ENCODE assay signal across 13 mouse cellular contexts in the genomic region with DNA sequence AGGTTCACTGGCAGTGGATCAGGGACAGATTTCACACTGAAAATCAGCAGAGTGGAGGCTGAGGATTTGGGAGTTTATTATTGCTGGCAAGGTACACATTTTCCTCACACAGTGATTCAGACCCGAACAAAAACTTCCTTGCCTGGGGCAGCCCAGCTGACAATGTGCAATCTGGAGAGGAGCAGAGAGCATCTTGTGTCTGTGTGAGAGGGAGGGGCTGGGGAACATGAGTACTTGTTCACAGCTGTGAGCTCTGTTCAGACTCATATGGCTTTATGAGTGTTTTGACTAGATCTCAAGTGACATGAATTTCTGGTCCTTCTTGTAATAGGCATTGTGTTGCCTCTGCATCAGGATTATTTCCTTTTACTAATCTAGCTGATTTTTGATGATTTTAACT.
DNase-seq lines count a peak whose midpoint lies in the region; TF ChIP-seq lines count a peak whose summit lies in the region.
"Had no signal": no experiment of that assay in that cellular context is flagged by ENCODE, and none has a peak within 500 bp of the region (broad histone marks: within the 10 kb centered on the region; RNA-seq: fewer than 3 reads in every experiment).

No protein-coding gene starts in this region.

- no peak for TF ChIP-seq POLR2A in brain, embryonic 14.5 days (IDR thresholded peaks at IDR 0.05; ENCODE audit: borderline replicate concordance, extremely low read depth, insufficient read depth, insufficient read length, poor library complexity, severe bottlenecking)

- TF ChIP-seq CTCF in brain, embryonic 14.5 days (IDR thresholded peaks at IDR 0.05; ENCODE audit: borderline replicate concordance, extremely low read depth, insufficient read depth, insufficient read length): no peak

- DNase-seq in cerebellum, postnatal 10 days: peak; percentile 3 to 6
- DNase-seq in cerebellum, postnatal 14 days: no peak
- peak; percentile 2 for DNase-seq in layer of hippocampus, adult 11-12 months (ENCODE audit: low spot score)
- no peak for DNase-seq in layer of hippocampus, postnatal 25 days (ENCODE audit: extremely low spot score in 1 of 2, low spot score in 1 of 2)
- DNase-seq in brain, embryonic 14.5 days (ENCODE audit: low read depth): peak; percentile 52
- peak; percentile 9 for DNase-seq in layer of hippocampus, adult 9-11 months
- no peak for DNase-seq in spleen, postnatal 4 days (ENCODE audit: low spot score in 2 of 2)
- DNase-seq in adrenal gland, adult 18-20 months (ENCODE audit: low spot score in 2 of 2): no peak
- DNase-seq: adrenal gland, adult 8-10 months; heart, postnatal 36 days; kidney, adult 2 months; kidney, postnatal 14 days; thymus, adult 18-20 months had no signal

Comparison
In these comparisons a context has a peak if more than half of its experiments do, and no peak if none do; other contexts are left out.
1. DNase-seq: peak in cerebellum, postnatal 10 days (2 of 2), layer of hippocampus, adult 11-12 months (single experiment), brain, embryonic 14.5 days (single experiment) and layer of hippocampus, adult 9-11 months (single experiment); none in cerebellum, postnatal 14 days (0 of 2), layer of hippocampus, postnatal 25 days (0 of 2), spleen, postnatal 4 days (0 of 2) and adrenal gland, adult 18-20 months (0 of 2).